ENCODE assay signal across 19 mouse cellular contexts in genomic region chr5:87349150-87349549, GRCm38 (mm10). TPM values are rescaled to one million over a fixed set of nuclear protein-coding genes. Genes with fewer than 3 reads are reported as not detected.
"Had no signal": no experiment of that assay in that cellular context is flagged by ENCODE, and none has a peak within 500 bp of the region (broad histone marks: within the 10 kb centered on the region; RNA-seq: fewer than 3 reads in every experiment).

No protein-coding gene starts in this region.

RNA-seq across cellular contexts. Expression of gene Ugt2a3, which starts 12.2 kb away (rescaled TPM):
- polyA plus RNA-seq: cortical plate, adult 2 months; embryonic facial prominence, embryonic 10.5 days; embryonic facial prominence, embryonic 11.5 days; embryonic facial prominence, embryonic 12.5 days; embryonic facial prominence, embryonic 13.5 days; embryonic facial prominence, embryonic 14.5 days; embryonic facial prominence, embryonic 15.5 days; erythroblast, embryonic 14.5 days; forebrain, embryonic 10.5 days; forebrain, embryonic 11.5 days; forebrain, embryonic 12.5 days; forebrain, embryonic 13.5 days; forebrain, embryonic 14.5 days; forebrain, embryonic 15.5 days; forebrain, embryonic 16.5 days; forebrain, postnatal 0 days; frontal cortex, adult 2 months; gonadal fat pad, adult 2 months; heart, adult 2 months had no signal
